Mouse (Mus musculus): ENCODE data around the gene Kif1bp. TPM values are rescaled to one million over a fixed set of nuclear protein-coding genes. Genes with fewer than 3 reads are reported as not detected.
"Not testable (repeated sequence)": the region's sequence is repeated elsewhere in the genome, so short reads cannot be mapped to it uniquely, and the experiment has no call there.

The Kif1bp gene
- total RNA-seq, 2 experiments from 2014 or later, result 54.4 to 56.1 TPM

DNA sequence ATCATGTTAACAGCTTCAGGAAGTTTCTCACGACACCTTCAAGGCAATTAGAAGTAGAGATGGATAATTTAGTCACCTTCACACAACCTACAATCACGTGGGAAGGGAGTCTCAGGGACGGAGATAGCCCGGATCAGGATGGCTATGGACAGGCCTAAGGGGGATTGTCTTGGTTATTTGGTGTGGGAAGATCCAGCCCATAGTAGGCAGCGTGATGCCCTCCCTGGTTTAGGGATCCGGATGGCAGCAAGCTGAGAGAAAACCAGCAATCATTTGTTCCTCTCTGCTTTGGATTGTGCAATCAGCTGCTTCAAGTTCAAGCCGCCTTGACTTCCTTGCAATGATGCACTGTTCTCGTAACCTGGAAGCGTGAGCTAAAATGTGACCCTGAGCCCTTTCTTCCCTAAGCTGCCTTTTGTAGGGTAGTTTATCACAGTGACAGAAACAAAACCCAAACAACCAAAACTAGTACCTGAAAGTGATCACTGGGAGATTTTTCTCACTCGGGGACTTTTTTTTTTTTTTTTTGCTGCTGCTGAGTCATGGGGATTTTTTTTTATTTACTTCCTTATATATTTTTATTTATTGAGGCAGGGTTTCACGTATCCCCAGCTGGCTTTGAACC is 69.1 kb downstream of the Kif1bp start:
- DNase-seq, result no peak

DNA sequence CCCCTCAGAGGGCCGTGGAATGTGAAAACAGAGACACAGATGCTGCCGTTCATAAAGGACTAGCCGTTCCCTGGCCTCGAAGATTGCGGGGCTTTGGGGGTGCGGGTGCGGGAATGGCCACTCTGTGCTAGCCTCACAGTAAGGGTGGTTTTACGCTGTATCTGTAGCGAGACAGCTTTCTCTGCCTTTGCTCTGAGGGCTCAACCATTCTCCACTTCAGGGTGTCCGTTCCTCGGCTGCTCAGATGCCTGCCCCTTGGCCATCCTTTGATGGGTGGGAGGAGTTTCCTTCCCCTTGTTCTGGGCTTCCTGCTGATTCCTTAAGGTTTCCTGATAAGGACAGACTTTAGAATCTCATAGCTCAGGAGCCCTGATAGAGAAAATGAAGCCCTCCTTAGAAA is 69.8 kb downstream of the Kif1bp start:
- peak; percentile 42 to 50 for DNase-seq

DNA sequence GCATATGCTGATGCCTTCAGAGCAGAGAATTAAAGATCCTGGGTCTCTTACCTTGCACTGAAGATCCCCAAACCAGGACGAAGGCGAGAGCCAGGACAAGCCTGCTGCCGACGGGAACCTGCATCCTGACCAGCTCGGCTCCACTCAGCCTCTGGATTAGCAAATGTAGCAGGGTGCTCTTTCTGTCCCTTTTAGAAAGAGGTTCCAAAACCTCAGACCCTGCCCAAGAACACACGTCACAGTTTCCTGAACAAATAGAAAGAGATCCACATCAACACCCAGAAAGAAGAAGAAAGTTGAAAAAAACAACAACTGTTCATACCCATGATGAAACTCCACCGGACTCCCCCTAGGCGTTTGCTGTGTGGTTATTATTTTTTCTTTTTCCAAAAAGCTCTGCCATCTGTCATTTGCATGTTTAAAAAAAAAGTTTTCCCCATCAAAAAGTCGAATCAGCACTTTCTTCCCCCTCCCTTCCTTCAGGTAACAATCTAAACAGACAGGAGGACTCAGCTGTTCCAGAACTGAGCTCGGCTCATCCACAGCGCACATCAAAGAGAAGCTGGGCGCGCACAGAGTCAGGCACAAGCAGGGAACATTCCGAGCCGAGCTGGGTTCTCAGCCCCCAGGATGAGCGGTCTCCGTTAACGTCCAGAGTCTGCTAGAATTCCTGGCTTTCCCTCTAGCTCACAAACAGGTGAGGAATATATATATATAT is 70.5 kb downstream of the Kif1bp start:
- peak; percentile 39 to 65 for DNase-seq

DNA sequence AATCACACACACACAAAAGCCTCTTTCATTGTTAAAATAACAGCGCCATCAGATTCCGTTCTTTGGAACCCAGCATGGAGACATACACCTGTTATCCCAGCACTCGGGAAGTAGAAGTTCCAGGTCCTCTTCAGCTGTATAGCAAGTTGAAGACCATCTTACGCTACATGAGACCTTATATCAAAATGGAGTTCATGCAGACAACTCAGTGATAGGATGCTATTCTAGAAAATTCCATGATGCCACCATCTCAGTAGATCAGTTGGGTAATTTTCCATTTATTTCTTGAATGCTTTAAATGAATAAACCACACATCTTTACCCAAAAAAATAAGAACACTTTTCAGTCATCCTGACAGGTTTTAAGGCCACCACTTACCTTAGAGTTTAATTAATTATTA is 71.2 kb downstream of the Kif1bp start:
- no peak for DNase-seq

DNA sequence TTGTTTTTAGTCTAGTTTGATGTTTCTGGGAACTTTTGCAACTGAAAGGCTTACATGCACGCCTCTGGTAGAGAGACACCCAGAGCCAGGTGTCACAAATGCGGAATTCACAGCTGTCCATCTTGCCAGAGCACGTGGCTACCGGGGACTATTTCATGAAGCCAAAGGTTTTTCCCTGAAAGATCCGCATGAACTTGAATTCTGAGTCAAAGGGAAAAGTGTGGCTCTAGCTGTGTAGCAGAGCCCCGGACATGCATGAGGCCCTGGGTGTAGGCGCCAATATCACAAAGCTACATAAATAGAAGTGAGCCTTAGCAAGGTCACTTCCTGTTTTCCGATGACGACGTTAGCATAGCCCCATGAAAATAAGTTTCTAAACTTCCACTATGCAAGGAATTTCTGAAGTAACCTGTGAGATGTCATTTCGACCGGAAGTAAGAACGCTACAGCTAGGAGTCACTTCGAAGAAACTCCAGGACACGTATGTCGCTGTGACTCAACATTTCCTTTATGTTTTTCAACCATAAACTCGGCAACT is 72.2 kb downstream of the Kif1bp start:
- peak in 1 of 2 experiments; percentile 31 for DNase-seq

DNA sequence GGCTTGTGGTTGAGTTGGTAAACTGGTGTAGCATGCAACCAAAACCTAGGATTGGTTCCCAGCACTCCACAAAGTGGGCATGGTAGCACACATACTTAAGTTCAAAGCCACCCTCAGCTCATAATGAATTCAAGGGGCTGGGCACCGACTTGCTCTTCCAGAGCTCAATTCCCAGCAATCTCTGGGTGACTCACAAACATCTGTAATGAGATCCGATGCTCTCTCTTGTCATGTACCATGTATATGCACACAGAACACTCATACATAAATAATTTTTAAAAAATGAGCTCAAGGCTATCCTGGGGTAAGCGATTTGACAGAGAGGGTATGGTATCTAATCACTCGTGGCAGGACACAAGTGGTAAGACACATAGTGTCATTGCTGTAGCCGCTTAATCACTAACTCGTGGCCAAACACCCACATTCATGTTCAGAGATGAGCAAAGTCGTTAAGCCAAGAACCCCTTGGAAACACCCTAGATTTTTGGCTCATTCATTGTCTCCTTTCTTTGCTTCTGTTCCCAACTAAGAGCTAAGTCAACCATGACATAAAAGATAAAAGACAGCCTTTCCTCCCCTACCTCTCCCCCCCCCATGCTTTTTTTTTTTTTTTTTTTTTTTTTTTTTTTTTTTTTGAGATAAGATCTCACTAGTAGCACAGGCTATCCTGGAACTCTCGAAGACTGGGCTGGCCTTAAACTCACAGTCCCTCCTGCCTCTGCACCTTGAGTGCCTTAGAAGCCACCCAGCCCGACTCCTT is 72.9 kb downstream of the Kif1bp start:
- no peak for DNase-seq

GRCm38 (mm10) chr10:62503836-62504628 is 74.2 kb downstream of the Kif1bp start:
- no peak for DNase-seq

DNA sequence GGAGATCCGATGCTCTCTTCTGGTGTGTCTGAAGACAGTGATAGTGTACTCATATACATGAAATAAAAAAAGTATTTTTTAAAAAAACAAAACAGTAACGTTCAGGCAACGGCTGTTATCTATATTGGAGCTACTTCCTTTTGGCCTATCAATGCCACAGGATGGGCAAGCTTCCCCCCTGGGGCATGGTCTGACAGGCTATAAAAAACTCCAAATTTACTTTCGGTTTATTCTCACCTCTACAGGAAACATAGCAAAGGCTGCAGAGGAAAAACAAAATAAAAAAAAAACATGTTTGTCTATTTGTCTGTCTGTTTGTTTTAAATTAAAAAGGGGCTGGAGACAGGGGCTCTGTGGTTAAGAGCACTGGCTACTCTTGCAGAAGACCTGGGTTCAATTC is 74.9 kb downstream of the Kif1bp start:
- peak in 1 of 2 experiments; percentile 22 for DNase-seq

DNA sequence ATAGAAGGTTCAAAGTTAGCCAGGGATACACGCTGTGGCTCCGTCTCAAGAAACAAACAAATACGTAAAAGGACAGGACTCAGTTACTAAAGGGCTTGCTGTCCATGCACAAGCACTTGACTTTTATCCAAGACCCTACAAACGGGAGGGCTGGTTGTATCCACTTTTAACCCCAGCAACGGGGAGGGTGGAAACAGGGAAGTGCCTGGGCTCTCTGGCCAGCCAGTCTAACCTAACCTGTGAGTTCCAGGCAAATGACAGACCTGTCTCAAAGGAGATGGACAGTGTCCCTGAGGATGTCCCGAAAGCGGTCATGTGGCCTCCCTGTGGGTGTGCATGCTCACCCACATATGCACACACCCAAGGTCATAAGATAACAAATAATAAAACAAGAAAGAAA is 76.3 kb downstream of the Kif1bp start:
- DNase-seq, result no peak

GRCm38 (mm10) chr10:62500916-62501615 is 77.2 kb downstream of the Kif1bp start:
- no peak for DNase-seq

GRCm38 (mm10) chr10:62500088-62500915 is 78.0 kb downstream of the Kif1bp start:
- peak; percentile 55 to 71 for DNase-seq

GRCm38 (mm10) chr10:62491681-62492080 is 86.6 kb downstream of the Kif1bp start:
- not testable (repeated sequence) for DNase-seq

Other genes with a start within 250 kb of the Kif1bp start
- 10 to 100 TPM; 25.3 to 25.9 TPM for gene Hk1, start 198.5 kb downstream of the Kif1bp start, total RNA-seq (2021)
- gene Hkdc1, start 156.0 kb downstream of the Kif1bp start, total RNA-seq (2021), result not detected
- gene 4930507D05Rik, start 129.0 kb downstream of the Kif1bp start, total RNA-seq (2021), result under 1 TPM; 0.43 to 0.53 TPM
- gene Supv3l1, start 128.7 kb downstream of the Kif1bp start, total RNA-seq (2021), result 10 to 100 TPM; 28.9 to 34.1 TPM
- gene Vps26a, start 91.7 kb downstream of the Kif1bp start, total RNA-seq (2021), result 10 to 100 TPM; 50.6 to 59.9 TPM
- 10 to 100 TPM; 40.5 to 65.4 TPM for gene Srgn, start 51.0 kb downstream of the Kif1bp start, total RNA-seq (2021)
- 10 to 100 TPM; 70.3 to 85.0 TPM for gene Ddx21, start 23.8 kb upstream of the Kif1bp start, total RNA-seq (2021)
- gene Ddx50, start 72.8 kb upstream of the Kif1bp start, total RNA-seq (2021), result 100 to 1,000 TPM; 121 to 124 TPM
- gene Stox1, start 147.7 kb upstream of the Kif1bp start, total RNA-seq (2021), result under 1 TPM; 0.46 to 0.70 TPM
- 10 to 100 TPM; 56.2 to 74.1 TPM for gene Ccar1, start 213.8 kb upstream of the Kif1bp start, total RNA-seq (2021)